ENCODE assay signal across 23 mouse cellular contexts in the genomic region with DNA sequence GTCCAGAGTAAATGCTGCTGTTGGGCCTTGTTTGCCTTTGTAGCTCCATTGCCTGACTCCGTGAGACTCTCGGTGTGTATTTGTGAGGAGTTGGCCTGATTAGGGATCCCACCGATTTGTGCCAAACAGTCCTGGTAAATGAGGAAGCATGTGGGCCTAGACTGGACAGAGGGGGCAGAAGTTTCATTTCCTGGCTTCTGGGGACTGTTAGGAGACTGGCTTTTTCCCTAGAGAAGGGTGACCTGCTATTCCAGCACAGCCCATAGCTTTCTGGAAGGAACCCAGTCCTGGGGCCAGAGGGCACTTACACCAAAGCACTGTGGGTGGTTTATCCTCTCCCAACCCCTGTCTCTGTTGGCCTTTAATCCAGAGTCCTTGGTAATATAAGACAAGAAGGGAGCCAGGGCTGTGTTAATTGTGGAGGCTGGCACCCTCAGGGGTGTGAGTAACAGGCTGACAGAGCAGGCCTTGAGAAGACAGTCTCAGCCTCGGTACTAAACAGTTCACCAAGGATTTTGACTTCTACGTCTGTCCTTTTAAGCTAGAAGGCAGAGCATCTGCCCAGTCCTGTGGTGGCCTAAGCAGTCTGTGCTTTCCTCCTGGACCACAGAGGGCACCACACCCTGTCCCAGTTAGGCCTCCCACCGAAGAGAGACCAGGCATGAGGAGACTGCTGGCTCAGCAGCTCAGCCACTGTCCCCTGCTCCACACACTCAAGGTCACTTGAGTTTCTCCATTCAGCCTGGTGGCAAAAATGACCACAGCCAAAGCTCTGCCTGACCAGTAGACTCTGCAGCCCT. TPM values are rescaled to one million over a fixed set of nuclear protein-coding genes. Genes with fewer than 3 reads are reported as not detected.
A peak's percentile ranks its signal among the peaks of the same experiment; 100 is the strongest.
DNase-seq lines count a peak whose midpoint lies in the region; ATAC-seq and TF ChIP-seq lines count a peak whose summit lies in the region.
"Had no signal": no experiment of that assay in that cellular context is flagged by ENCODE, and none has a peak within 500 bp of the region (broad histone marks: within the 10 kb centered on the region; RNA-seq: fewer than 3 reads in every experiment).

No protein-coding gene starts in this region.

- no peaks in the 10 kb centered on the region for H3K79me2 ChIP-seq in liver, adult 2 months (ENCODE audit: control insufficient read depth, insufficient read depth, low read length)

- H3K27me3 ChIP-seq in liver, adult 2 months (ENCODE audit: control insufficient read depth, insufficient read depth, low read length) = no peaks in the 10 kb centered on the region
- H3K27me3 ChIP-seq in liver, embryonic 11.5 days (replicated peaks; ENCODE audit: control insufficient read depth, insufficient read depth, low read length) = no peaks in the 10 kb centered on the region; the same call in 1 of the 2 replicates
- H3K27me3 ChIP-seq: embryonic facial prominence, embryonic 13.5 days; hindbrain, embryonic 15.5 days; intestine, embryonic 15.5 days; midbrain, embryonic 15.5 days had no signal

- 0 out of 2 replicates have a peak overlapping the region, but pooled peaks have one; percentile 7 for H3K27ac ChIP-seq in liver, adult 2 months (replicated peaks; ENCODE audit: insufficient read depth, low read depth, low read length)
- H3K27ac ChIP-seq in liver, embryonic 11.5 days (ENCODE audit: low read depth, low read length) = no peak overlapping the region
- H3K27ac ChIP-seq: embryonic facial prominence, embryonic 13.5 days; heart, embryonic 13.5 days; hindbrain, embryonic 15.5 days; intestine, embryonic 15.5 days; midbrain, embryonic 15.5 days had no signal

- TF ChIP-seq CTCF in liver, adult 2 months (IDR thresholded peaks at IDR 0.05; ENCODE audit: low read depth, low read length) = no peak

- no peak for TF ChIP-seq POLR2A in liver, adult 2 months (IDR thresholded peaks at IDR 0.05; ENCODE audit: extremely low read depth, insufficient read depth, low read length)

- H3K4me2 ChIP-seq in liver, embryonic 11.5 days = no peak overlapping the region
- H3K4me2 ChIP-seq: embryonic facial prominence, embryonic 13.5 days; heart, embryonic 13.5 days; hindbrain, embryonic 15.5 days; intestine, embryonic 15.5 days; midbrain, embryonic 15.5 days had no signal

- peaks cover 10% of the 10 kb centered on the region for H3K4me1 ChIP-seq in liver, adult 2 months (ENCODE audit: control insufficient read depth, insufficient read depth, low read length)
- no peaks in the 10 kb centered on the region for H3K4me1 ChIP-seq in liver, embryonic 11.5 days (replicated peaks; ENCODE audit: control insufficient read depth, insufficient read depth, low read length)
- H3K4me1 ChIP-seq: embryonic facial prominence, embryonic 13.5 days; heart, embryonic 13.5 days; hindbrain, embryonic 15.5 days; intestine, embryonic 15.5 days; midbrain, embryonic 15.5 days had no signal

- DNase-seq in liver, adult 2 months (ENCODE audit: extremely low read depth, low read depth, low spot score) = peak; percentile 67
- no peak for DNase-seq in liver, embryonic 11.5 days (ENCODE audit: low spot score)
- peak; percentile 18 to 48 for DNase-seq in adrenal gland, postnatal 36 days
- peak; percentile 44 for DNase-seq in kidney, postnatal 10 days
- DNase-seq in gastrocnemius, postnatal 10 days = no peak
- no peak for DNase-seq in ovary, postnatal 36 days (ENCODE audit: low spot score)
- no peak for DNase-seq in natural killer cell, adult 2 months (ENCODE audit: low spot score in 2 of 2)
- DNase-seq: cerebellum, adult 9-11 months; gastrocnemius, postnatal 36 days; heart, postnatal 36 days; left cerebral cortex, postnatal 4 days; liver; lung, adult 18-20 months; lung, postnatal 14 days; thymus, postnatal 14 days had no signal

- no peak for ATAC-seq in liver, embryonic 11.5 days (replicated peaks; ENCODE audit: low FRiP score)
- ATAC-seq: forebrain, embryonic 16.5 days; intestine, embryonic 15.5 days; midbrain, embryonic 15.5 days had no signal

- H3K36me3 ChIP-seq in liver, adult 2 months (ENCODE audit: control insufficient read depth, insufficient read depth, low read length) = no peaks in the 10 kb centered on the region
- H3K36me3 ChIP-seq in liver, embryonic 11.5 days (ENCODE audit: control insufficient read depth, insufficient read depth, low read length) = no peaks in the 10 kb centered on the region
- H3K36me3 ChIP-seq: embryonic facial prominence, embryonic 13.5 days; heart, embryonic 13.5 days; hindbrain, embryonic 15.5 days; intestine, embryonic 15.5 days; midbrain, embryonic 15.5 days had no signal

- 59% methylated on average over 6 of the region's 6 CpGs for WGBS in liver, adult 2 months
- WGBS in liver, embryonic 11.5 days = 70% methylated on average over 6 of the region's 6 CpGs

- no peak overlapping the region for H3K4me3 ChIP-seq in liver, adult 2 months (ENCODE audit: insufficient read depth, low read depth, low read length)
- no peak overlapping the region for H3K4me3 ChIP-seq in liver, embryonic 11.5 days (ENCODE audit: low read depth, low read length)
- H3K4me3 ChIP-seq: embryonic facial prominence, embryonic 13.5 days; heart, embryonic 13.5 days; hindbrain, embryonic 15.5 days; intestine, embryonic 15.5 days; megakaryocyte, embryonic 14.5 days; midbrain, embryonic 15.5 days had no signal

- no peak overlapping the region for H3K9ac ChIP-seq in liver, adult 2 months (ENCODE audit: low read depth, low read length)
- H3K9ac ChIP-seq in liver, embryonic 11.5 days (ENCODE audit: low read depth, low read length) = no peak overlapping the region
- H3K9ac ChIP-seq: embryonic facial prominence, embryonic 13.5 days; heart, embryonic 13.5 days; hindbrain, embryonic 15.5 days; intestine, embryonic 15.5 days; midbrain, embryonic 15.5 days had no signal

- H3K9me3 ChIP-seq in liver, embryonic 11.5 days (ENCODE audit: control insufficient read depth, low read length) = no peaks in the 10 kb centered on the region
- H3K9me3 ChIP-seq: embryonic facial prominence, embryonic 13.5 days; hindbrain, embryonic 15.5 days; intestine, embryonic 15.5 days; midbrain, embryonic 15.5 days had no signal

RNA-seq across cellular contexts. Expression of a gene that starts 8.8 kb away (rescaled TPM):
- 48.5 and 60.4 TPM in 2 replicates for total RNA-seq in liver, adult 2 months (2014; rRNA removed)
- polyA plus RNA-seq in liver, adult 2 months (2012; rRNA removed) = 20.1 and 22.7 TPM in 2 replicates
- polyA plus RNA-seq in liver, embryonic 11.5 days (2014; fragmentation: Nextera tagmentation; extraction: Ambion mirVana) = 5.4 and 6.0 TPM in 2 replicates
- not detected for total RNA-seq in adrenal gland, postnatal 36 days (2021)
- total RNA-seq in gastrocnemius, postnatal 10 days (2021) = not detected
- total RNA-seq: gastrocnemius, postnatal 36 days; heart, postnatal 36 days; left cerebral cortex, postnatal 4 days had no signal
- polyA plus RNA-seq: embryonic facial prominence, embryonic 13.5 days had no signal

RNA-seq across cellular contexts. Expression of a gene that starts 8.8 kb away (rescaled TPM):
- total RNA-seq in liver, adult 2 months (2014; rRNA removed) = 0.37 and 0.67 TPM in 2 replicates
- polyA plus RNA-seq in liver, adult 2 months (2012; rRNA removed) = 0.16 and 0.22 TPM in 2 replicates
- 0.12 and 0.19 TPM in 2 replicates for polyA plus RNA-seq in liver, embryonic 11.5 days (2014; fragmentation: Nextera tagmentation; extraction: Ambion mirVana)
- under 1 TPM in 1 of 2 experiments, not detected in 1; 0.16 TPM for total RNA-seq in adrenal gland, postnatal 36 days (2021)
- not detected for total RNA-seq in gastrocnemius, postnatal 10 days (2021)
- total RNA-seq: gastrocnemius, postnatal 36 days; heart, postnatal 36 days; left cerebral cortex, adult 18-20 months; left cerebral cortex, postnatal 4 days had no signal

Comparison
In these comparisons a context has a peak if more than half of its experiments do, and no peak if none do; other contexts are left out.
1. DNase-seq: peak in liver, adult 2 months (single experiment), adrenal gland, postnatal 36 days (2 of 2) and kidney, postnatal 10 days (single experiment); none in liver, embryonic 11.5 days (single experiment), gastrocnemius, postnatal 10 days (single experiment), ovary, postnatal 36 days (single experiment) and natural killer cell, adult 2 months (0 of 2).
2. RNA of a gene that starts 8.8 kb away (total RNA-seq): 48.5 to 60.4 TPM in liver, adult 2 months; not detected in adrenal gland, postnatal 36 days and not detected in gastrocnemius, postnatal 10 days; every median in the first group is over 10 times any median in the second.